Mouse (Mus musculus) cerebellum, adult 11 months (tissue): ENCODE measurements around the gene Cd37.

Source experiments
- DNase-seq: peaks from one replicate; pipeline ENCODE4 v3.0.0; 2022

Cd37 gene

GRCm38 (mm10) chr7:45198435-45198834 is 40.5 kb downstream of the Cd37 start:
- peak; percentile 88 for DNase-seq

- DNase-seq, result peak; percentile 24
Measured at GRCm38 (mm10) chr7:45196994-45197393, 41.9 kb downstream of the Cd37 start.

GRCm38 (mm10) chr7:45196176-45196535 is 42.8 kb downstream of the Cd37 start:
- DNase-seq, result peak; percentile 29

- peak; percentile 59 for DNase-seq
Measured at GRCm38 (mm10) chr7:45195341-45196175, 43.4 kb downstream of the Cd37 start.

GRCm38 (mm10) chr7:45193871-45194785 is 44.8 kb downstream of the Cd37 start:
- DNase-seq, result peak; percentile 61

DNA sequence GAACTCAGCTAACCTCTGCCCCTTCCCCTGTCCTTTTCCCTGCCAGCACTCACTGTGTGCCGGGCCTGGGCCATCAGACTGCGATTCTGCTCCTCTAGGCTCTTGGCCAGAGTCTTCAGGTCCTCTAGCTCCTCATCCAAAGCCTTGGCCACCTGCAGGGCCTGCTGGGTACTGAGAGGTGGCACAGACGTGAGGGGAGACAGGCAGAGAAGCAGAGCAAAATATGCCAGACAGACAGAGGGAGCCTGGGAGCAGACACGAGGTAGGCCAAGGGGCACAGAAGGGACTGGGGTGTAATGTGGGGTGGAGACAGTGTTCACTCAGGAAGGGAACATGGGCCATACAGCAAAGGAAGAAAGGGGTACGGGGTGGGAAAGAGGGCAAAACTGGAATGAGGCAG is 45.5 kb downstream of the Cd37 start:
- DNase-seq, result peak; percentile 61

DNA sequence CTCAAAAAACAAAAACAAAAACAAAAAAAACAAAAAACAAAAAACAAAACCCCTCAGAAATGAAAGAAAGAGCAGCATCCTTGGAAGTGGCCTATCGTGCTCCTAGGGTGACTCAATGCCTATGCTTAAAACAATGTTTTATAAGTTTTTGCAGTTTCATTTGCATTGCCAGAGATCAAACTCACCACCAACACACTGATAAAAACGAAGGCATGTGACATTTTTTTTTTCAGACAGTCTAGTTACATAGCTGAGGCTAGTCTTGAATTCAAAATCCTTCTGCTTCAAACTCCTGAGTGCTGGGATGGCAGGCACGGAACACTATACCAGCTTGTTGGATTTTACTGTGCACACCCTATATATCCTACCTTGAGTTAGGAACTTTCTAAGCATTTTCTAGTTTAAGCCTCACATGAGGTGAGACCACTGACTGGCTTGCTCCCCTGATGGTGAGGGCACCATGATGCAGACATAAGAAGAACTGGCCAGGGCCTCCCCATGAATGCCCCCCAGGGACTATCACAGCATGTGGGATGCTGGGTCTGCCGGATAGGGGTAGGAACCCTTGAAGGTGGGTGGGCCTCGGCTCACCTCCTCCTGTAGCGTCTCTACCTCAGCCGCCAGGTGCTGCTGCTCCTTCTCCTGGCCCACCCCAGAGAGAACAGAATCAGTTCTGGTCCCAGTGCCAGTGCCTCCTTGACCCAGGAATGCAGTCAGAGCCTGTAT is 46.2 kb downstream of the Cd37 start:
- DNase-seq, result peak; percentile 43

DNA sequence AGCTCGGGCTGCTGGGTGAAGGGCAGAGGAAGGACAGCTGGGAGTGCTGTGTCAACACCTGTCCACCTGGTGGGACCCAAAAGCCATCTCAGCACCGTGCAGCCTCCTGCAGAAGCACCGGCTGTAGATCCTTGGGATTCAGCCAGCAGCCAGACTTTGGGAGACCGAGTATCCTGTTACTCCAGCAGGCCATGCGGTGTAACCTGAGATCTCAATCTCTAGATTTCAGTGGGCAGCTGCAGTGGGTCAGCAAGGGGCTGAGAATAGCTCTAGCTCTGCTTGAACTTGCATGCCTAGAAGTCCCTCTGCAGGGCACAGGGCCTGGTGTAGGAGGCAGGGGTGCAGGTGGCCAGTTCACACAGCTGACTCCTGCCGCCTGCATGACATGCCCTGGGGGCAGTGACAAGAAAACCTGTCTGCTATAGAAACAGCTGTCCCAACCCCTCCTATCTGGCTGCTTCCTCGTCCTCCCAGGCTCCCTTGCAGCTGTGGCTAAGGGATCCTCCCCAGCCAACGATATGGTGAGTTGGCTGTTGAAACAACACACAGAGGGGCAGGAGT is 47.0 kb downstream of the Cd37 start:
- DNase-seq, result peak; percentile 81

- DNase-seq, result no peak
Measured at GRCm38 (mm10) chr7:45191161-45191560, 47.8 kb downstream of the Cd37 start.

- DNase-seq, result no peak
Measured at GRCm38 (mm10) chr7:45190186-45190585, 48.7 kb downstream of the Cd37 start.

- no peak for DNase-seq
Measured at GRCm38 (mm10) chr7:45189600-45189999, 49.3 kb downstream of the Cd37 start.

DNA sequence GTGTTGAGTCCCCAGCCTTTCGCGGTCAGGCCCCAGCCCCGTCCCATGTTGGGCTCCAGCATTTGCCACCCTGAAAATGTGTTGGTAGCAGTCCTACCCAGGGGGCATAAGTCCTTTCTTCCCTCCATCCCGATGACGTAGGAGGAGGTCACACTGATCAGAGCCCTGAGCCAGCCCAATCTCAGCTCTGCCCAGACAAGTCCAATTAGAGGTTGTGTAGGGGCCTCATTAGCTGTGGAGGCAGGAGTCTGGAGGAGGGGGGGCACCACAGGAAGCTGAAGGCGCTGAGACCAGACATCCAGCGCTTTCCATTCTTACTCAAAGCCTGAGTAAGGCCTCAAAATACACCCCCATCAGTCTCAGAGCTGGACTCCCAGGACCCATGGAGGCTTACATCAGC is 53.0 kb downstream of the Cd37 start:
- DNase-seq, result no peak

DNA sequence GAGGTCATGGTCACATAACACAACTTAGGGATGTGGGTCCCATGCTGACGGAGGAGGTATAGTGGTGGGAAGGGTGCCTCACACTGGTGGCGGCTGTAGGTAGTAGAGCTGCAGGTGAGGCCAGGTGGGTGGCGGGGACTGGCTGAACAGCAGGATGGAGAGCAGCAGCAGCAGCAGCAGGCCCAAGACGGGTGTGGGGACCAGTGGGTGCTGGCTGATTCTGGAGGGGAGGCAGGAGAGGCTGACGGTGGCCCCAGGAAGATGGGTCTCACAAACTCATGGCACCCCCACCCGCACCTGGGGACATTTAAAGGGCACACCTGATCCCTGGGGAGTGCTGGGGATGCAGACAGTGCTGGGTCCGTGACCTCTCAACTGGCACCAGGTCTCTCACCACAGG is 55.2 kb downstream of the Cd37 start:
- DNase-seq, result no peak
